20 mouse cellular contexts compared by ENCODE assay signal in genomic region chr16:84737358-84737757, GRCm38 (mm10). TPM values are rescaled to one million over a fixed set of nuclear protein-coding genes. Genes with fewer than 3 reads are reported as not detected.
A peak's percentile ranks its signal among the peaks of the same experiment; 100 is the strongest.
DNase-seq lines count a peak whose midpoint lies in the region; ATAC-seq and TF ChIP-seq lines count a peak whose summit lies in the region.
"Had no signal": no experiment of that assay in that cellular context is flagged by ENCODE, and none has a peak within 500 bp of the region (broad histone marks: within the 10 kb centered on the region; RNA-seq: fewer than 3 reads in every experiment).

No protein-coding gene starts in this region.

- TF ChIP-seq EP300 in heart, adult 2 months (IDR thresholded peaks at IDR 0.05; ENCODE audit: insufficient read depth, low read depth, low read length), result no peak
- TF ChIP-seq EP300 in lung, postnatal 0 days (IDR thresholded peaks at IDR 0.05), result no peak

- H3K9ac ChIP-seq in heart, adult 2 months (ENCODE audit: low read depth, low read length), result no peak overlapping the region
- H3K9ac ChIP-seq in lung, postnatal 0 days (replicated peaks; ENCODE audit: low read depth), result no peak overlapping the region
- no peak overlapping the region for H3K9ac ChIP-seq in ES-E14 (ENCODE audit: insufficient read depth, low read depth, low read length, poor library complexity, severe bottlenecking)
- no peak overlapping the region for H3K9ac ChIP-seq in forebrain, embryonic 13.5 days
- H3K9ac ChIP-seq: embryonic facial prominence, embryonic 15.5 days; kidney, embryonic 15.5 days; limb, embryonic 13.5 days had no signal

- no peak for TF ChIP-seq POLR2A in heart, adult 2 months (IDR thresholded peaks at IDR 0.05; ENCODE audit: insufficient read depth, low read depth, low read length)

- no peak for DNase-seq in heart, adult 2 months
- DNase-seq in heart, postnatal 14 days, result no peak
- no peak for DNase-seq in lung, postnatal 0 days (ENCODE audit: low spot score)
- no peak for DNase-seq in lung, postnatal 4 days
- peak; percentile 6 for DNase-seq in ES-E14 (ENCODE audit: low read depth, low spot score)
- peak; percentile 47 for DNase-seq in splenic B cell, adult 2 months (ENCODE audit: low read depth, low spot score)
- DNase-seq in adrenal gland, adult 2 months, result no peak
- DNase-seq: adrenal gland, postnatal 10 days; cerebellum, adult 8-10 months; heart, postnatal 10 days; lung, adult 2 months had no signal

- intact Hi-C loops in heart, adult 2 months (cut with DNase I), result no loop called here
- intact Hi-C loops in heart, postnatal 14 days (cut with DNase I), result loop anchor here (5.0 to 10.0 kb wide), 2 partner anchors 100 to 937 kb away; partner anchors contain the start of gene Atp5j

- H3K27me3 ChIP-seq in heart, adult 2 months (ENCODE audit: control insufficient read depth, insufficient read depth, low read length), result no peaks in the 10 kb centered on the region; the same call in 1 of the 2 replicates
- no peaks in the 10 kb centered on the region for H3K27me3 ChIP-seq in lung, postnatal 0 days (replicated peaks; ENCODE audit: insufficient read depth, low read length)
- no peaks in the 10 kb centered on the region for H3K27me3 ChIP-seq in splenic B cell, adult 2 months (ENCODE audit: control insufficient read depth, insufficient read depth, low read length, poor library complexity, severe bottlenecking)
- no peaks in the 10 kb centered on the region for H3K27me3 ChIP-seq in forebrain, embryonic 13.5 days
- H3K27me3 ChIP-seq: embryonic facial prominence, embryonic 15.5 days; kidney, embryonic 15.5 days; limb, embryonic 13.5 days; megakaryocyte, embryonic 14.5 days had no signal

- WGBS in heart, adult 2 months, result 83% methylated on average over 3 of the region's 3 CpGs
- 75% methylated on average over 3 of the region's 3 CpGs for WGBS in lung, postnatal 0 days
- WGBS in forebrain, embryonic 13.5 days, result 80% methylated on average over 3 of the region's 3 CpGs

- H3K4me3 ChIP-seq in heart, adult 2 months, result no peak overlapping the region
- H3K4me3 ChIP-seq in lung, postnatal 0 days (ENCODE audit: low read depth, low read length), result no peak overlapping the region
- H3K4me3 ChIP-seq in ES-E14 (ENCODE audit: insufficient read depth in 1 of 2, low read depth in 1 of 2, low read length in 2 of 2, poor library complexity in 1 of 2, severe bottlenecking in 1 of 2), result no peak overlapping the region
- no peak overlapping the region for H3K4me3 ChIP-seq in forebrain, embryonic 13.5 days
- H3K4me3 ChIP-seq: embryonic facial prominence, embryonic 15.5 days; kidney, embryonic 15.5 days; left cerebral cortex, adult 2 months; limb, embryonic 13.5 days; megakaryocyte, embryonic 14.5 days had no signal

- no peak overlapping the region for H3K27ac ChIP-seq in heart, adult 2 months
- no peak overlapping the region for H3K27ac ChIP-seq in lung, postnatal 0 days (ENCODE audit: low read length)
- no peak overlapping the region for H3K27ac ChIP-seq in ES-E14 (ENCODE audit: insufficient read depth, low read depth, low read length, poor library complexity, severe bottlenecking)
- H3K27ac ChIP-seq in forebrain, embryonic 13.5 days, result no peak overlapping the region
- H3K27ac ChIP-seq: embryonic facial prominence, embryonic 15.5 days; kidney, embryonic 15.5 days; left cerebral cortex, adult 2 months; limb, embryonic 13.5 days had no signal

- no peaks in the 10 kb centered on the region for H3K79me2 ChIP-seq in heart, adult 2 months (replicated peaks; ENCODE audit: control insufficient read depth, insufficient read depth, low read length)

- H3K4me2 ChIP-seq in lung, postnatal 0 days (replicated peaks; ENCODE audit: low read depth, low read length), result no peak overlapping the region
- no peak overlapping the region for H3K4me2 ChIP-seq in forebrain, embryonic 13.5 days
- H3K4me2 ChIP-seq: embryonic facial prominence, embryonic 15.5 days; kidney, embryonic 15.5 days; limb, embryonic 13.5 days had no signal

- peak; percentile 24; the same call in 1 of the 2 replicates for TF ChIP-seq CTCF in heart, adult 2 months (IDR thresholded peaks at IDR 0.05)
- TF ChIP-seq CTCF in lung, postnatal 0 days (IDR thresholded peaks at IDR 0.05), result peak; percentile 39

- H3K9me3 ChIP-seq in lung, postnatal 0 days (ENCODE audit: low read length), result no peaks in the 10 kb centered on the region
- H3K9me3 ChIP-seq in ES-E14 (ENCODE audit: control insufficient read depth, insufficient read depth, low read depth, low read length), result no peaks in the 10 kb centered on the region
- H3K9me3 ChIP-seq in forebrain, embryonic 13.5 days (replicated peaks), result no peaks in the 10 kb centered on the region
- H3K9me3 ChIP-seq: embryonic facial prominence, embryonic 15.5 days; kidney, embryonic 15.5 days; limb, embryonic 13.5 days; megakaryocyte, embryonic 14.5 days had no signal

- in situ Hi-C loops in ES-E14 (cut with MboI; ENCODE audit: low sequenced_read_pairs in 2 of 2, unreplicated experiment in 2 of 2), result loop anchor here in 1 of 2 experiments (10.0 kb wide), 1 partner anchor 97 kb away; the partner anchor contains the start of genes Atp5j and Gabpa

- no peak for ATAC-seq in lung, postnatal 0 days
- no peak for ATAC-seq in forebrain, embryonic 13.5 days
- ATAC-seq: forebrain, embryonic 14.5 days; hindbrain, embryonic 16.5 days had no signal

- peaks cover 5% of the 10 kb centered on the region for H3K4me1 ChIP-seq in heart, adult 2 months (ENCODE audit: control insufficient read depth, insufficient read depth, low read length)
- H3K4me1 ChIP-seq in lung, postnatal 0 days (ENCODE audit: insufficient read depth, low read depth, low read length), result peaks cover 4% of the 10 kb centered on the region
- peaks cover 1 to 2% of the 10 kb centered on the region in 2 experiments; a peak in 2 of 4 replicates for H3K4me1 ChIP-seq in ES-E14 (ENCODE audit: control insufficient read depth in 2 of 2, insufficient read depth in 2 of 2, low read length in 2 of 2, poor library complexity in 1 of 2)
- peaks cover 14% of the 10 kb centered on the region for H3K4me1 ChIP-seq in forebrain, embryonic 13.5 days

- peaks cover 7% of the 10 kb centered on the region; the same call in 1 of the 2 replicates for H3K36me3 ChIP-seq in heart, adult 2 months (ENCODE audit: control insufficient read depth, insufficient read depth, low read length)
- H3K36me3 ChIP-seq in lung, postnatal 0 days (ENCODE audit: insufficient read depth, low read length), result no peaks in the 10 kb centered on the region
- peaks cover 2% of the 10 kb centered on the region; the same call in 1 of the 2 replicates for H3K36me3 ChIP-seq in ES-E14 (ENCODE audit: control insufficient read depth, insufficient read depth, low read length, poor library complexity, severe bottlenecking)
- 0 out of 2 replicates have a peak, but pooled peaks cover 3% of the 10 kb centered on the region for H3K36me3 ChIP-seq in splenic B cell, adult 2 months (ENCODE audit: control insufficient read depth, insufficient read depth, low read length, poor library complexity, severe bottlenecking)
- H3K36me3 ChIP-seq in forebrain, embryonic 13.5 days (ENCODE audit: poor library complexity, severe bottlenecking), result peaks cover 3% of the 10 kb centered on the region; the same call in 1 of the 2 replicates
- H3K36me3 ChIP-seq: embryonic facial prominence, embryonic 15.5 days had no signal

TF ChIP-seq in ES-E14, 5 proteins besides CTCF, POLR2A, EP300 and RAD21:
- no peak for TF ChIP-seq HCFC1 (IDR thresholded peaks at IDR 0.05; ENCODE audit: borderline replicate concordance, insufficient read depth, low read length)
- no peak for TF ChIP-seq CHD2 (IDR thresholded peaks at IDR 0.05; ENCODE audit: low read depth, low read length)
- TF ChIP-seq ZNF384 (IDR thresholded peaks at IDR 0.05; ENCODE audit: low read depth, low read length), result no peak
- TF ChIP-seq ZC3H11A (IDR thresholded peaks at IDR 0.05; ENCODE audit: borderline replicate concordance, low read depth, low read length), result no peak
- TF ChIP-seq MAFK (IDR thresholded peaks at IDR 0.05; ENCODE audit: insufficient read depth, low read depth, low read length), result no peak

RNA-seq across cellular contexts. Expression of gene Mrpl39, which starts 1.8 kb away (rescaled TPM):
- 10 to 100 TPM; 37.7 to 42.4 TPM for total RNA-seq in heart, adult 2 months (2021)
- polyA plus RNA-seq in heart, adult 2 months (2012; rRNA removed), result 24.0 and 34.8 TPM in 2 replicates
- total RNA-seq in heart, postnatal 14 days (2021), result 10 to 100 TPM; 32.8 to 33.2 TPM
- polyA plus RNA-seq in lung, postnatal 0 days (2015; fragmentation: Nextera tagmentation; extraction: Ambion mirVana), result 27.0 and 29.4 TPM in 2 replicates
- total RNA-seq in ES-E14 (2012; rRNA removed), result 56.4 and 66.3 TPM in 2 replicates
- total RNA-seq in adrenal gland, adult 2 months (2021), result 10 to 100 TPM; 44.0 to 48.8 TPM
- polyA plus RNA-seq in adrenal gland, adult 2 months (2012; rRNA removed), result 9.9 and 16.9 TPM in 2 replicates
- 44.9 and 46.4 TPM in 2 replicates for polyA plus RNA-seq in forebrain, embryonic 13.5 days (2015; fragmentation: Nextera tagmentation; extraction: Ambion mirVana)

RNA-seq across cellular contexts. Expression of gene Jam2, which starts 36.6 kb away (rescaled TPM):
- total RNA-seq in heart, adult 2 months (2021), result 10 to 100 TPM; 77.9 to 81.0 TPM
- 55.4 and 91.2 TPM in 2 replicates for polyA plus RNA-seq in heart, adult 2 months (2012; rRNA removed)
- 10 to 100 TPM; 56.8 to 62.4 TPM for total RNA-seq in heart, postnatal 14 days (2021)
- 33.2 and 38.2 TPM in 2 replicates for polyA plus RNA-seq in lung, postnatal 0 days (2015; fragmentation: Nextera tagmentation; extraction: Ambion mirVana)
- total RNA-seq in ES-E14 (2012; rRNA removed), result 225 and 328 TPM in 2 replicates
- total RNA-seq in adrenal gland, adult 2 months (2021), result 10 to 100 TPM; 11.5 to 15.0 TPM
- 4.5 and 4.8 TPM in 2 replicates for polyA plus RNA-seq in adrenal gland, adult 2 months (2012; rRNA removed)
- polyA plus RNA-seq in forebrain, embryonic 13.5 days (2015; fragmentation: Nextera tagmentation; extraction: Ambion mirVana), result 26.0 and 27.5 TPM in 2 replicates
- total RNA-seq: monocyte, adult 5-6 weeks had no signal

Comparison
In these comparisons a context has a peak if more than half of its experiments do, and no peak if none do; other contexts are left out.
1. DNase-seq: peak in ES-E14 (single experiment) and splenic B cell, adult 2 months (single experiment); none in heart, adult 2 months (0 of 2), heart, postnatal 14 days (0 of 2), lung, postnatal 0 days (single experiment), lung, postnatal 4 days (0 of 2) and adrenal gland, adult 2 months (single experiment).